Mouse (Mus musculus) kidney, postnatal 14 days (tissue): ENCODE measurements around the gene Olfr73.
"Not testable (repeated sequence)": the region's sequence is repeated elsewhere in the genome, so short reads cannot be mapped to it uniquely, and the experiment has no call there.

Experiments
- DNase-seq: peaks from one replicate; pipeline ENCODE4 v3.0.0; 2022; ENCODE audit warnings: mixed read lengths

Olfr73 gene

DNA sequence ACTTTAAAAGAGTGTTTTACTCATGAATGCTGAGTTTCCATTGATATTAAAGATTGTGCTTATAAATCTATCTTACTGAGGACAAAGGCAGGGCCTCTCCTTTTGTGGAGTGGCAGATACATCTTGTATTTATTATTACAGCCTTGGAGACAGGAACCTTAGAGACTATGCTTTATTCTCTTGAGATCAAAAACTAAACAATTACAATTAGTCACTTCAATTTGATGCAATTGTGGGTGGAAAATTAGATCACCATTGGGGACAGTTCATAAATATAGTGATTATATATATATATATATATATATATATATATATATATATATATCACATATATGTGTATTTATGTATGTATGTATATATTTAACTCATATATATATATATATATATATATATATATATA, at the start of gene Olfr73:
TSS of gene Olfr73 (minus strand) at position 101 of the 400 bp plus-strand sequence.
- DNase-seq, result no peak

DNA sequence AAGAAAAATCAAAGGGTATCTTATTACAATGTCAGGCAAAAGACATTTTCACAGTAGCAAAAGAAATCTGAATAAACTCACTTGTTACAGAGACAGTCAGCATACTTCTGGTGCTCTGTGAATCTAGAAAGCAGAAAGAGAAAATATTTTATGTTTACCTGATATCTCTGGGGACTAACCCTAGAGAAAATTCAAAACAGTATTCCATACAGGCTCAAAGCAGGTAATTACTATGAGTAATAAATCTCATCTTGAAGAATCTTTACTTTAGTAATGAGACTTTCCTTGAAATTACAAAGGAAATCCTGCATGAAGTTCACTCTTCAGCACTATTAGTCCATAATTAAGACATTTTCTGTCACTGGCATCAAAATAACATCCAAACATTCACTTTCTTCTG, 34.2 kb upstream of the Olfr73 start, which contains the start of gene Olfr1163:
TSS of gene Olfr1163 (minus strand) at position 101 of the 400 bp plus-strand sequence.
- DNase-seq, result no peak

GRCm38 (mm10) chr2:88063587-88063986, 26.1 kb upstream of the Olfr73 start:
- no peak for DNase-seq

DNA sequence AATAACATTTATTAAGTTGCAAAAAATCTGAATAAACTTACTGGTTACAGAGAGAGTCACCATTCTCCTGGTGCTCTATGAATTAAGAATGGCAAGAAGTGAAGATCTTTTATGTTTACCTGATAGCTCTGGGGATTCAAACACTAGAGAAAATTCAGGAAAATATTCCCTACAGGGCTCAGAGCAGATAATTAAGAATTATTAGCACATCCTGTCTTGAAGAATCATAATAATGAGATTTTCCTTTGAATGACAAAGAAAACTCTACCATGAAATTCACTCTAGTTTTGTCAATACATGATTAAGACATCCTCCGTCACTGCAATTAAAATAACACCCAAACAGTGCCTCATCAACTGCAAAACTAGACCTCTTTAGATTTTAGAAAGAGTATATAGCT, 13.5 kb upstream of the Olfr73 start, which contains the start of gene Olfr1162:
TSS of gene Olfr1162 (minus strand) at position 101 of the 400 bp plus-strand sequence.
- DNase-seq, result no peak

- DNase-seq, result not testable (repeated sequence)
Observed at GRCm38 (mm10) chr2:88022474-88022873, 15.0 kb downstream of the Olfr73 start, which contains the start of gene Olfr1161. Gene Olfr1161 (plus strand): TSS chr2:88022774.

DNA sequence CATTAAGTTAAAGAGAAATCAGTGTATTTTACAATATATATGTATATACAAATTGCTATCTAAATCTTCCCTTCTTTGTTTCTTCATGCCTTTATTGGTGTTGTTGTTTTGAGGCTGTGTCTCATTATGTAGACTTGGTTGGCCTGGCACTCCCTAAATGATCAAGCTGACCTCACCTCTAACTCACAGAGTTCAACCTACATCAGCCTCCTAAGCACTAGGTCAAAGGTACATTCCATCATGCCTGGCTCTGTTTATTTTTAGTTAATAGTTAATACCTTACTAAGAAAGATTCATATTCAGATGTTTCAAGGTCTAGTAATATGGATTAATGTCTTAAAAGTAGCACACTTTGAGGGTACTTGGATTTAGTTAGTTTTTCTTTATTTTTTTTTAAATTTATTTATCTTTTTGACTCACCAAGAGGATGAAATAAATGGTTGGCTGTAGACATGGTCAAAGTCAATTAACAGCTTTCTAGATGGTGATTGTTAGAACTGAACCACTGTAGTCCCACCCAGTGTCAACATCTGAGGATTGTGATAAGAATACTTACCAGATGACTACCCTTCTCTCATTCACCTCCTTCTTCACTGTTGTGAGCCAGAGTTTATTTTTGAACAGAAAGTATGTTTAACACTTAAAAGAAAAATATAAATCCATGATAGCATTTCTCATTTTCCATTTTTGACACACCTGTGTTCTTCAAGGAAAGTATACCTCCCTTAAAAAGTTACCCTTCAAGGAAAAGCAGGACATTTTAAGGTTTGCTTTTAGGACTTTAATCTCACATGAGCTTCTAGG, 29.8 kb downstream of the Olfr73 start, which contains the start of gene Olfr1160:
TSS of gene Olfr1160 (minus strand) at position 754 of the 804 bp plus-strand sequence.
- no peak for DNase-seq

DNA sequence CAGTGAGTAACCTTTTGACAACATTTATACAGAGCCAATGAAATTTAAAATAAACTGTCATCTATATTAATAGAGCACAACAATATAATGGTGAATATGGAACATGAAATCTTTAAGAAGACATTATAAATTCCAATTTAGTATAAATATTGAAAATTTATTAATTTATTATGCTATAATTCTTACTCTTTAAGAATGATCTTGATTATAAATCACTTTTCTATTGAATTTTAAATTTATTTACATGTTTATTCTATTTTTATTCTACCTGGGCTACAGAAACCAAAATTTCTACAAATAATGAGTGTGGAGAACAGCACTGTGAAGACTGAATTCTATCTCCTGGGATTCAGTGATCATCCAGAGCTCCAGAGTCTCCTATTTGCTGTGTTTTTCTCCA, 47.7 kb downstream of the Olfr73 start, which contains the start of gene Olfr1158:
TSS of gene Olfr1158 (plus strand) at position 301 of the 400 bp plus-strand sequence.
- no peak for DNase-seq
